Mouse (Mus musculus) gastrocnemius, postnatal 10 days (tissue): ENCODE results near the gene Gm10192. TPM values are rescaled to one million over a fixed set of nuclear protein-coding genes. Genes with fewer than 3 reads are reported as not detected.
"Not testable (repeated sequence)": the region's sequence is repeated elsewhere in the genome, so short reads cannot be mapped to it uniquely, and the experiment has no call there.

Source experiments
- DNase-seq: peaks from one replicate; pipeline ENCODE4 v3.0.0; 2021; ENCODE audit warnings: mixed read lengths
- long read RNA-seq, 2 experiments: library from polyadenylated mRNA; stranded (forward); transcript quantifications; one replicate each; pipeline ENCODE4 v2.0.0; 2021
- total RNA-seq, 2 experiments: library from RNA; stranded (reverse); gene quantifications; 2 replicates each; pipeline ENCODE4 v1.2.3; 2021

Gm10192 gene
- total RNA-seq: not detected
- long read RNA-seq, experiment 1: 0 reads
- long read RNA-seq, experiment 2: 0 reads

DNA sequence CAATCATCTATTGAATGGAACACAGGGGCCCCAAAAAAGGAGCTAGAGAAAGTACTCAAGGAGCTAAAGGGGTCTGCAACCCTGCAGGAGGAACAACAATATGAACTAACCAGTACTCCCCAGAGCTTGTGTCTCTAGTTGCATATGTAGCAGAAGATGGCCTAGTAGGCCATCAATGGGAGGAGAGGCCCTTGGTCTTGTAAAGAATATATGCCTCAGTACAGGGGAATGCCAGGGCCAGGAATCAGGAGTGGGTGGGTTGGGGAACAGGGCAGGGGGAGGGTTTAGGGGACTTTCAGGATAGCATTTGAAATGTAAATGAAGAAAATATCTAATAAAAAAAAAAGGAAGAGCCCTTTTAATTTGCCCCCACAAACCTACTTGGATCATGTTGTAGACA, at the start of gene Gm10192:
TSS of gene Gm10192 (minus strand) at position 101 of the 400 bp plus-strand sequence.
- not testable (repeated sequence) for DNase-seq

GRCm38 (mm10) chr4:97230411-97231104, 47.6 kb upstream of the Gm10192 start:
- no peak for DNase-seq

DNA sequence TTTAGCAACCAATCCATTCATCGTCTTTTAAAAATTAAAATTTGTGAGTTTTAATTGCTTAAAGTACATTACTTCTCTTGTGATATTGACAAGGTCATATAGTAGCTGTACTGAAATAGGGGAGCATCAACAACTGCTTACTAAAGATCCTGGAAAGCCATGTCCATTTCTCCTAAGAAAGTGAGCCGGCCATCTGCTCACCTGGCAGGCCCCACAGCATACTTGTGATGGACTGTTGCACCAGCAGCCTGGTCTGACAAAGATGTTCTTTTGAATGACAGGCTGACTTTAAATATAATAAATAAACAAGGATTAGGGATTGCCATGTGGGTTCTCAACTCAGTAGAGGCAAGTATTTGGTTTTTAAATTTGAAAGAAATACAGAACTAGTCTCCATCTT, 36.7 kb upstream of the Gm10192 start:
- DNase-seq: no peak

GRCm38 (mm10) chr4:97217906-97218305, 34.9 kb upstream of the Gm10192 start:
- DNase-seq: no peak

- DNase-seq: no peak
Measured at GRCm38 (mm10) chr4:97212514-97212913, 29.5 kb upstream of the Gm10192 start.

DNA sequence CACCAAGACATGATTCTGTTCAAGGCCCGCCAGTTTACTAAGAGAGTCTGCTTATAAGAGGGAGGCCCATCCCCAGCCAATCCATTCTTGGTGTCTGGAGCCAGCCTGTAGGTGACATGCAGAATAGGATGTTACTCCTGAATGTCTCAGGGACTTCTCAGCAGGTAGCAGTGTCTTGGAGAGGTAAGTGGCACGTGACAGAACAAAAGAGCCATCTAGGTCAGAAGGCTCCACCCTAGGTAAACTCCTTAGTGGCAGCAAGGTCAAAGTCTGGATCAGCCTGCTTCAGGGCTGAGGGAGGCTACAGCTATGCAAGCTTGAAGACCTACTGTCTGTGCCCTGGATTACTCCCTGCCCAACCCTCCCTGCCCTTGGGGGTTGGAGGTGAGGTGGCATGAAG, 20.0 kb upstream of the Gm10192 start:
- DNase-seq: not testable (repeated sequence)

GRCm38 (mm10) chr4:97193176-97193575, 10.2 kb upstream of the Gm10192 start:
- no peak for DNase-seq

- DNase-seq: no peak
Measured at GRCm38 (mm10) chr4:97192601-97193000, 9.6 kb upstream of the Gm10192 start.

DNA sequence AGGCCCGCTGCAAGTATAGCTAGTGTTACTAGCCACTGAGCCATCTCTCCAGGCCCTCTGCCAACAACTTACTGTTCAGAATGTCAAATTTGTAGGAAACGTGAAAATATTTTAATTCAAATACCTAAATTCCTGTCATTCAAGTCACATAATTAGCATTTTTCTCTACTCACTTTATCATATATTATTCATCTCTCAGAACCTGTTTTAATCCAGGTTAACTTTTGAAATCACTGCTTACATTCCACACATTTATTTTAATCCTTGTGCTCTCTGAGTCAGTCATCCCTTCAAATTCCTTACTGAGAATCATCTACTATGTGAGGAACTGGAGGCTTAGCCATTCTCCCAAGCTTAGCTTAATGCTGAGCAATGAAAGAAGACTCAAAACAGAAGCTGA, 2.6 kb downstream of the Gm10192 start:
- DNase-seq: no peak

GRCm38 (mm10) chr4:97156841-97157345, 26.1 kb downstream of the Gm10192 start:
- DNase-seq: no peak

DNA sequence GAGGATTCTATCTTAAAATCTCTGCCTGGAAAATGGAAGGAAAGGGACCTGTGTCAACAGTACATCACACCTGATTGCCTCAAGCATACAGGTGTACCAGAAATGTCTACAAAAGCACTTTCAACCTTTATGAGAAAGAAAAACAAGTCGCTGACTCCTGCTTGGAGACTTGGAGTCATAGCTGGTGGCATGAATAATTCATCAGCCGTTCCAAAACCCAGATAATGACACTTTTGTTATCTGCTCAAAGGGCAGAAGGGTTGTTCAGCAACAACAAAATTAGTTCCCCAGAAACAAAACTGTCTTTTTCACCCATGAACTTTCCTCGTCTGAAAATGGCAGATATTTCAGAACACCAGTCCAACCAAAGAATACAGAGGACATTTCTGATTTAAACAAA, 26.9 kb downstream of the Gm10192 start:
- DNase-seq: no peak

- no peak for DNase-seq
Measured at GRCm38 (mm10) chr4:97153554-97153953, 29.4 kb downstream of the Gm10192 start.

GRCm38 (mm10) chr4:97142484-97142883, 40.5 kb downstream of the Gm10192 start:
- no peak for DNase-seq
